Mouse (Mus musculus): Measurements from ENCODE around the gene Cngb1.

Gene Cngb1

GRCm38 (mm10) chr8:95306431-95306830, at the start of gene Cngb1:
Cngb1 (minus strand) TSS chr8:95306585.
- DNase-seq (ENCODE audit: low spot score in 2 of 2), result no peak

DNA sequence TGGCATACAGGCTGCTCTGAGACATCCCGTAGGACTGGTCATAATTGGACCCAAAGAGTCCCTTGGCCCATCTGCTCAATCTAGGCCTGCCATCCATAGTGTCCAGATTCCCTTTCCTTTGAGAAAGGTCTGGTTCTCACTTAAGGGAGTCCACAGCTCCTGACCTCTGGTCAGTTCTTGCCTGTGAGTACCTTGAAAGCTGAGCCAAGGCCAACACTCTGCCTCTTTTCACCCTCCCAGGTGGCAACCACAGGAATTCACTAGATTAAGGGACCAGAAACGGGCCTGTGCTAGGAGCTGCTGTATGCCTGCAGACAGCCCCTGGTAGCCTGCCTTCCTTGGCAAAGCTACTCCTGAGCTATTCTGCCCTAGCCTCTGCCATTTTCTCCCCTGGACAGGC, 48.2 kb upstream of the Cngb1 start:
- DNase-seq (ENCODE audit: low spot score in 2 of 2), result no peak

- peak in 1 of 2 experiments; percentile 48 for DNase-seq (ENCODE audit: low spot score in 2 of 2)
Measured at GRCm38 (mm10) chr8:95352871-95353866, 46.8 kb upstream of the Cngb1 start.

GRCm38 (mm10) chr8:95352151-95352870, 45.9 kb upstream of the Cngb1 start, which contains the start of gene Mmp15:
Mmp15 (plus strand) TSS chr8:95352268.
- DNase-seq (ENCODE audit: low spot score in 2 of 2), result peak in 1 of 2 experiments; percentile 72

GRCm38 (mm10) chr8:95351461-95351860, 45.1 kb upstream of the Cngb1 start:
- DNase-seq (ENCODE audit: low spot score in 2 of 2), result no peak

GRCm38 (mm10) chr8:95348811-95349630, 42.6 kb upstream of the Cngb1 start:
- DNase-seq (ENCODE audit: low spot score in 2 of 2), result peak; percentile 75 to 80

DNA sequence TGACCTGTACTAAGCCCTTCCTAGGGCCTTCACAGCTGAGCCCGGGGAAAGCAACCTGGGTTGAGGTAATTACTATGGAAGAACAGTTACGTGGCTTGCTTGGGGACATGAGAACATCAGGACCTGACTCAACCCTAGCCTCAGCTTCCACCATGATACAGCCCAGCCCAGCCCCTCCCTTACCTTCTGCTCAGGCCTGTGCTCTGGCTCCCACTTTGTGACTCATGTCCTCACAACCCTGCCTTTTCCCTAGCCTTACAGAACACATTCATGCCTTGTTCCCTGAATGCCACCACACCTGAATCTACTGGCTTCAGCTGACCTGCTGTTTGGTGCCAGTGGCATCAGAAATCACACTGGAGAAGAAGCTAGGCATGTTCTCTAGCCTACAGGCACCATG, 42.0 kb upstream of the Cngb1 start:
- DNase-seq (ENCODE audit: low spot score in 2 of 2), result no peak

- DNase-seq (ENCODE audit: low spot score in 2 of 2), result peak; percentile 75 to 78
Measured at GRCm38 (mm10) chr8:95346643-95347545, 40.5 kb upstream of the Cngb1 start.

GRCm38 (mm10) chr8:95344668-95345067, 38.3 kb upstream of the Cngb1 start:
- DNase-seq (ENCODE audit: low spot score in 2 of 2), result no peak

DNA sequence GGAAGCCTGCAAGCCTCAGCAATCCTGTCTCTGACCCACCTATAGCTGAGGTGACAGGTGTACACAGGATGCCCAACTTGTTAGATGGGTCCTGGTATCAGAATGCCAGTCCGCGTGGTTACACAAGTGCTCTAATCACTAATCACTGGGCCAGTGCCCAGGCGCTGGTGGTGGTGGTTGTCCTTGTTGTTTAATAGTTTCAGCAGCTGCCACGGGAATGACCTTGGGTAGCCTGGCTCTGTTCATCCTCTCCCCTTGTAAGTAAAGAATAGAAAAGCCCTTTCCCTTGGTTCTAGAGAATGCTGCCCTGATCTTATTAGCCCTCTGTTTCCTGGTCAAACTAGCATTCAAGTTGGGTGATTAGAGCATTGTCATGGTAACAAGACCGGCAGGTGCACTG, 35.3 kb upstream of the Cngb1 start:
- DNase-seq (ENCODE audit: low spot score in 2 of 2), result no peak

DNA sequence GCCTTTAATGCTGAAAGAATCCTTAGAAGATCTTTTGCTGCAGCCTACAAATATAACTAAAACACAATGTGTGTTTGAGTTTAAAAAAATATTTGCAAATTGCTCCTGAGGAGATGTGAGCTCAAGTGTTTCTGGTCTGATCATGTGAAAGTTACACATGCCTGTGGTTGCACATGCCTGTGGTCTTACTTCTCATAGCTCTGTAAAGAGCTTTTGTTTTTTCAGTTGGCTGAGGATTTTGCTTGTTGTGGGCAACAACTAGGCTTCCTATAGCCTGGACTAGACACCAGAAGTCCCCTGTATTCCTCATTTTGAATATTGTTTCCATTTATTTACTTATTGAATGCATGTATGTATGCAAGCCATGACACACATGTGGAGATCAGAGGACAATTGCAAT, 30.0 kb upstream of the Cngb1 start:
- DNase-seq (ENCODE audit: low spot score in 2 of 2), result no peak

DNA sequence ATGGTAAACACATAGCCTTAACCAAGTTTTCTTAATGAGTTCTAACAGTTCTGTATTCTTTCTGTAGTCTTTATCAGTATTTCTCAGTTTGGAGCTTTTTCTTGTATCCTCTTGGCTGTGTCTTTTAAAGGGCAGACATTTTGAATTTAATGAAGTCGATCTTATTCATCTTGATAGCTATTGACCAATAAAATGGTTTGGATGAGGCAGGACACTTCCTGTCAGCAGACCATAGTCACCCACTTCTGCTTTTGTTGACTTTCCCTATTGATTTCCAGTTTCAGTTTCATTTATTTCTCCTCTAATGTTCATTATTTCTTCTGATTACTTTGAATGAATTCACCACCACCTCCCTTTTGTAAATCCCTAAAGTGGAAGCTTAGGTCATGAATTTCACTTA, 29.3 kb upstream of the Cngb1 start:
- no peak for DNase-seq (ENCODE audit: low spot score in 2 of 2)

GRCm38 (mm10) chr8:95332437-95333199, 26.2 kb upstream of the Cngb1 start:
- no peak for DNase-seq (ENCODE audit: low spot score in 2 of 2)

DNA sequence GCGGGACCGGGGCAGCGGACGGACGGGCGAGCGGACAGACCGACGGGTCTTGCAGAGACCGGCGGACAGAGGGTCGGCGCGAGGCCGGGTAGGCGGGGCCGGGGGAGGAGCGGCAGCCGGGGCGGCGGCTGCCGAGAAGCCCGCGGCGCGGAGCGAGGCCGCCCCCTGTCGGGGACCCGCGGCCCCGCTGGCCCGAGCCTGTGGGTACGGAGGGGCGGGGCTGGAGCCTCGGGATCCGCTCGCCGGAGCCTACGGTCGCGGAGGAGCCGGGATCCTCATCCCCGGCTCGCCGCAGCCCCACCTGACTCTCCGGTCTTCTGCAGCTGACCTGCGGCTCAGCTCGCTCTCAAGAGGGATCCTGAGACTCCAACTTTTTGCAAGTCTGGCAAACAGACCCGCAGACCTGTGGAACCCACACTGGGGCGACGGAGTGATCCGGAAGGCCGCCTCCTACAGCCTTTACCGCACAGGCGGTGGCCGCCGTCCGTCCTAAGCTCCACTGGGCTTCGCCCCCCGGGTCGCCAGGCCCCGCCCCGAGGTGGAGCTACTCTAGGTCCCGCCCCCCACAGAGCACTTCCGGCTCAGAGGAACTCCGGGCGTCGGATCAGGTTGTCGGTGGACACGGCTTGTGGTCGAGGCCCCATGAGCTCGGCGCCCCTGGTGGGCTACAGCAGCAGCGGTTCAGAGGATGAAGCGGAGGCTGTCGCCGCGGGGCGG, 25.5 kb upstream of the Cngb1 start, which contains the start of the genes Zfp319 and Usb1:
TSS of gene Zfp319 (minus strand) at position 231 of the 717 bp plus-strand sequence.
TSS of gene Usb1 (plus strand) at position 565 of the 717 bp plus-strand sequence.
- peak; percentile 93 to 94 for DNase-seq (ENCODE audit: low spot score in 2 of 2)

DNA sequence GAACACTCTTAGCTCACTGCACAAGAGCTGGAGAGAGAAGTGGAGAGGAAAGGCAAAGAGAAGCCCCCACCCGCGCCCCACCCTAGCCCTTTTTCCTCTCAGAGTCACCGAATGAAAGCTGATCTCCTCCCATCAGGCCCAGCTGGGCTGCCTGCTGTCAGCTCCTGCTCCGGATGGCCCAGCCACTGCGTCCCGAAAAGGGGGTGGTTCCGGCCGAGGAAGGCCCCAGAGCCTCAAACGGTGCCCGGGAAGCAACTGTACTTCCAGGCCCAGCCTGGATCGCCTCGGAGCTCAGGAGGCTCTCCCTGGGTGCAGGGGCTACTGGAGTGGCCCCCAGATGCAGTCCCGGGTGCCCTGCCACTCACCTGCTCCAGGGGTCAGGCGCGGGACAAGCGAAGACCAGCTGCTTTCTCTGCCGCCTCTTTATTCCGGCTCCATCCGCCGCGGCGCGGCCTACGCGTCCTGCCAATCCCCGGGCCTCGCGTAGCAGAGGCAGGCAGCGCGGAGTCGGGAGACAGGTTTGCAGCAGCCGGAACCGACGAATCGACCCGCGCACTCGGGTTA, 24.9 kb upstream of the Cngb1 start:
- no peak for DNase-seq (ENCODE audit: low spot score in 2 of 2)

DNA sequence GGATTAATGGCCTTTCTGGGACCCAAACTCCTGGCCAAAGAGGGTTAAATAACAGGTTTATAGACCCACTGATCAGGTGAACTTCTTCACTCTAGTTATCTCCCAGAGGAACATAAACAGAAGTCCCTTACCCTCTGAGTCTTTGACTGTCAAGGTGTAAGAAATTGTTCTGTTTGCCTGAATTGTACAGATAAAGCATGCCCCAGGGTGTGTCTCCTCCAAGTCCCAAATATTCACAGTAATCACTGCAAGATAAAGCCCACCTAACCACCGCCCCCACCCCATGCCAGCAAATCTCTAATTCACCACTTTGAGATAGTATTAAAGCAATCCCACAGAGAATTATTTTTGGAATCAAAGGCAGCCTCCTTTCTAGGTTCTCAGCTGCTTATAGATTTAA, 24.0 kb upstream of the Cngb1 start:
- DNase-seq (ENCODE audit: low spot score in 2 of 2), result no peak

DNA sequence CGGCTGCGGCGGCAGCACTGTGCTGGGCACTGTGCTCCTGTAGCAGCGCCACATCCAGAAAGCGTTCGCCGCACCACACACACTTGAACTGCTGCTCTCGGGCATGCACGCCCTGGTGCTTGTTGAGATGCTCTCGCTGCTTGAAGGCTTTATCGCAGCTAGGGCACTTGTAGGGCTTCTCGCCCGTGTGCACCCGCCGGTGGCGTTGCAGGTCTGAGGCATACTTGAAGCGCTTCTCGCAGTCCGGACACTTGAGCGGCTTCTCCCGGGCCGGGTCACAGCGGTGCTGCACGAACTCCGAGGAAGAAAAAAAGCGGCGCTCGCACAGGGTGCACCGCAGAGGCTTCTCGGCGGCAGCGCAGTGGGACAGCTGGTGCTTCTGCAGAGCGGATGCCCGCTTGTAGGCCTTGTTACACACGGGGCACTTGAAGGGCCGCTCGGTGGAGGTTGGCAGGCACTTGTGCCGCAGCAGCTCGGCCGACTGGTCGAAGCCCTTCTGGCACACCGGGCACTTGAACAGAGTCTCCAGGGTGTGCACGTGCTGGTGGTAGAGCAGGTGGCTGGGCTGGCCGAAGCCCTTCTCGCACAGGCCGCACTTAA, 21.6 kb upstream of the Cngb1 start:
- no peak for DNase-seq (ENCODE audit: low spot score in 2 of 2)

GRCm38 (mm10) chr8:95326822-95327221, 20.4 kb upstream of the Cngb1 start:
- no peak for DNase-seq (ENCODE audit: low spot score in 2 of 2)

All from frontal cortex, postnatal 10 days (tissue).